In genomic region chr16:97534876-97535461, GRCm38 (mm10) we compare ENCODE assay signal across 9 mouse cellular contexts. TPM values are rescaled to one million over a fixed set of nuclear protein-coding genes. Genes with fewer than 3 reads are reported as not detected.
DNase-seq lines count a peak whose midpoint lies in the region; ATAC-seq lines count a peak whose summit lies in the region.
"Had no signal": no experiment of that assay in that cellular context is flagged by ENCODE, and none has a peak within 500 bp of the region (broad histone marks: within the 10 kb centered on the region; RNA-seq: fewer than 3 reads in every experiment).

No protein-coding gene starts in this region.

- peak overlapping the region; percentile 94 for H3K27ac ChIP-seq in heart, embryonic 13.5 days (replicated peaks)
- H3K27ac ChIP-seq in kidney, embryonic 15.5 days: peak overlapping the region; percentile 85
- H3K27ac ChIP-seq in limb, embryonic 12.5 days: peak overlapping the region; percentile 80
- H3K27ac ChIP-seq in midbrain, embryonic 11.5 days (ENCODE audit: low read depth, low read length): peak overlapping the region; percentile 14; the same call in 1 of the 2 replicates
- peak overlapping the region; percentile 90 for H3K27ac ChIP-seq in stomach, embryonic 15.5 days

- H3K4me3 ChIP-seq in erythroblast, embryonic 14.5 days (replicated peaks): peak overlapping the region; percentile 44
- H3K4me3 ChIP-seq in heart, embryonic 13.5 days: peak overlapping the region; percentile 44
- H3K4me3 ChIP-seq in kidney, embryonic 15.5 days (replicated peaks): 0 out of 2 replicates have a peak overlapping the region, but pooled peaks have one; percentile 6
- no peak overlapping the region for H3K4me3 ChIP-seq in limb, embryonic 12.5 days (replicated peaks)
- no peak overlapping the region for H3K4me3 ChIP-seq in midbrain, embryonic 11.5 days (ENCODE audit: low read depth, low read length)
- peak overlapping the region; percentile 23 for H3K4me3 ChIP-seq in stomach, embryonic 15.5 days (replicated peaks)

- ATAC-seq in heart, embryonic 13.5 days (ENCODE audit: extremely low read depth, insufficient number of reproducible peaks, low FRiP score, low TSS enrichment): no peak
- peak; percentile 40 for ATAC-seq in kidney, embryonic 15.5 days (replicated peaks; ENCODE audit: low FRiP score)
- ATAC-seq in limb, embryonic 12.5 days (ENCODE audit: insufficient number of reproducible peaks, insufficient read depth, low FRiP score, low TSS enrichment, low read depth): no peak
- peak; percentile 25; the same call in 1 of the 2 replicates for ATAC-seq in midbrain, embryonic 11.5 days (ENCODE audit: low FRiP score)
- peak; percentile 52; the same call in 1 of the 2 replicates for ATAC-seq in stomach, embryonic 15.5 days (ENCODE audit: insufficient read depth, low FRiP score, low read depth)

- H3K9ac ChIP-seq in heart, embryonic 13.5 days: peak overlapping the region; percentile 70
- peak overlapping the region; percentile 14; the same call in 1 of the 2 replicates for H3K9ac ChIP-seq in kidney, embryonic 15.5 days
- no peak overlapping the region for H3K9ac ChIP-seq in limb, embryonic 12.5 days (replicated peaks)
- H3K9ac ChIP-seq in midbrain, embryonic 11.5 days (ENCODE audit: low read length): peak overlapping the region; percentile 24
- H3K9ac ChIP-seq in stomach, embryonic 15.5 days: no peak overlapping the region

- WGBS in heart, embryonic 13.5 days: 17% methylated on average over 5 of the region's 5 CpGs
- 26% methylated on average over 5 of the region's 5 CpGs for WGBS in kidney, embryonic 15.5 days
- WGBS in limb, embryonic 12.5 days: 44% methylated on average over 5 of the region's 5 CpGs
- WGBS in midbrain, embryonic 11.5 days: 42% methylated on average over 5 of the region's 5 CpGs
- 11% methylated on average over 5 of the region's 5 CpGs for whole genome bisulfite sequencing in stomach, embryonic 15.5 days

- no peaks in the 10 kb centered on the region for H3K36me3 ChIP-seq in erythroblast, embryonic 14.5 days (ENCODE audit: control insufficient read depth)
- H3K36me3 ChIP-seq in heart, embryonic 13.5 days: no peaks in the 10 kb centered on the region
- no peaks in the 10 kb centered on the region for H3K36me3 ChIP-seq in kidney, embryonic 15.5 days
- H3K36me3 ChIP-seq in limb, embryonic 12.5 days: no peaks in the 10 kb centered on the region
- H3K36me3 ChIP-seq in midbrain, embryonic 11.5 days (ENCODE audit: control insufficient read depth, insufficient read depth, low read length): no peaks in the 10 kb centered on the region
- no peaks in the 10 kb centered on the region for H3K36me3 ChIP-seq in stomach, embryonic 15.5 days

- peak; percentile 84 for DNase-seq in 416B (ENCODE audit: low read depth)
- peak; percentile 81 for DNase-seq in adrenal gland, adult 2 months
- DNase-seq in midbrain, embryonic 11.5 days (ENCODE audit: low spot score, missing footprints): peak; percentile 84

- peaks cover 4% of the 10 kb centered on the region for H3K4me1 ChIP-seq in erythroblast, embryonic 14.5 days (ENCODE audit: control insufficient read depth)
- H3K4me1 ChIP-seq in heart, embryonic 13.5 days: peaks cover 39% of the 10 kb centered on the region
- H3K4me1 ChIP-seq in kidney, embryonic 15.5 days: peaks cover 29% of the 10 kb centered on the region
- H3K4me1 ChIP-seq in limb, embryonic 12.5 days (replicated peaks): peaks cover 27% of the 10 kb centered on the region
- H3K4me1 ChIP-seq in midbrain, embryonic 11.5 days (ENCODE audit: control insufficient read depth, insufficient read depth, low read length): peaks cover 14% of the 10 kb centered on the region
- H3K4me1 ChIP-seq in stomach, embryonic 15.5 days: peaks cover 30% of the 10 kb centered on the region

- no peaks in the 10 kb centered on the region; the same call in 1 of the 2 replicates for H3K9me3 ChIP-seq in erythroblast, embryonic 14.5 days (ENCODE audit: control insufficient read depth, low read length)
- no peaks in the 10 kb centered on the region for H3K9me3 ChIP-seq in heart, embryonic 13.5 days
- no peaks in the 10 kb centered on the region for H3K9me3 ChIP-seq in kidney, embryonic 15.5 days (replicated peaks)
- H3K9me3 ChIP-seq in limb, embryonic 12.5 days: no peaks in the 10 kb centered on the region
- no peaks in the 10 kb centered on the region for H3K9me3 ChIP-seq in midbrain, embryonic 11.5 days (ENCODE audit: control insufficient read depth, low read length)
- H3K9me3 ChIP-seq in stomach, embryonic 15.5 days: no peaks in the 10 kb centered on the region

- H3K27me3 ChIP-seq in erythroblast, embryonic 14.5 days (ENCODE audit: control insufficient read depth): no peaks in the 10 kb centered on the region
- no peaks in the 10 kb centered on the region for H3K27me3 ChIP-seq in heart, embryonic 13.5 days (replicated peaks)
- no peaks in the 10 kb centered on the region for H3K27me3 ChIP-seq in kidney, embryonic 15.5 days
- H3K27me3 ChIP-seq in limb, embryonic 12.5 days: no peaks in the 10 kb centered on the region
- H3K27me3 ChIP-seq in midbrain, embryonic 11.5 days (ENCODE audit: control insufficient read depth, insufficient read depth, low read length): no peaks in the 10 kb centered on the region
- no peaks in the 10 kb centered on the region for H3K27me3 ChIP-seq in stomach, embryonic 15.5 days (replicated peaks)

- peak overlapping the region; percentile 70 for H3K4me2 ChIP-seq in heart, embryonic 13.5 days
- peak overlapping the region; percentile 42 for H3K4me2 ChIP-seq in kidney, embryonic 15.5 days
- peak overlapping the region; percentile 39 for H3K4me2 ChIP-seq in limb, embryonic 12.5 days
- H3K4me2 ChIP-seq in midbrain, embryonic 11.5 days: no peak overlapping the region
- peak overlapping the region; percentile 53 for H3K4me2 ChIP-seq in stomach, embryonic 15.5 days

RNA-seq across cellular contexts. Expression of gene Fam3b, which starts 20.4 kb away (rescaled TPM):
- total RNA-seq in adrenal gland, adult 2 months (2021): not detected
- not detected in 2 replicates for polyA plus RNA-seq in adrenal gland, adult 2 months (2012; rRNA removed)
- 0.08 TPM in 1 of 2 replicates, not detected in the other for polyA plus RNA-seq in erythroblast, embryonic 14.5 days (2012)
- polyA plus RNA-seq in heart, embryonic 13.5 days (2015; fragmentation: Nextera tagmentation; extraction: Ambion mirVana): not detected in 2 replicates
- polyA plus RNA-seq in kidney, embryonic 15.5 days (2015; fragmentation: Nextera tagmentation; extraction: Ambion mirVana): 0.23 TPM in 1 of 2 replicates, not detected in the other
- polyA plus RNA-seq in limb, embryonic 12.5 days (2016; fragmentation: Nextera tagmentation; extraction: Ambion mirVana): not detected in 2 replicates
- polyA plus RNA-seq in midbrain, embryonic 11.5 days (2014; fragmentation: Nextera tagmentation; extraction: Ambion mirVana): not detected in 2 replicates
- polyA plus RNA-seq in stomach, embryonic 15.5 days (2015; fragmentation: Nextera tagmentation; extraction: Ambion mirVana): 1.2 and 2.5 TPM in 2 replicates
- total RNA-seq: adrenal gland, postnatal 4 days had no signal

Comparison
In these comparisons a context has a peak if more than half of its experiments do, and no peak if none do; other contexts are left out.
1. H3K4me3 ChIP-seq: peak in erythroblast, embryonic 14.5 days (single experiment), heart, embryonic 13.5 days (single experiment), kidney, embryonic 15.5 days (single experiment) and stomach, embryonic 15.5 days (single experiment); none in limb, embryonic 12.5 days (single experiment) and midbrain, embryonic 11.5 days (single experiment).
2. ATAC-seq: peak in kidney, embryonic 15.5 days (single experiment), midbrain, embryonic 11.5 days (single experiment) and stomach, embryonic 15.5 days (single experiment); none in heart, embryonic 13.5 days (single experiment) and limb, embryonic 12.5 days (single experiment).
3. H3K27ac ChIP-seq: peak in every context shown above with its lines; median percentile 94 in heart, embryonic 13.5 days; 90 in stomach, embryonic 15.5 days; 85 in kidney, embryonic 15.5 days; 80 in limb, embryonic 12.5 days; 14 in midbrain, embryonic 11.5 days.
4. H3K9ac ChIP-seq: peak in heart, embryonic 13.5 days (single experiment), kidney, embryonic 15.5 days (single experiment) and midbrain, embryonic 11.5 days (single experiment); none in limb, embryonic 12.5 days (single experiment) and stomach, embryonic 15.5 days (single experiment).
5. Peak in every context shown above with its lines, with median percentiles within 50 percentile points of each other: DNase-seq.